Mouse (Mus musculus) kidney, postnatal 0 days (tissue): Measurements from ENCODE around the gene Itpr2. TPM values are rescaled to one million over a fixed set of nuclear protein-coding genes. Genes with fewer than 3 reads are reported as not detected.

Source experiments
- ATAC-seq: fragments of 200-750 bp; cut with Nextera tagmentation; replicated peaks from 2 replicates; pipeline ENCODE4 v1.8.0; 2017; ENCODE audit warnings: low read depth, moderate number of reproducible peaks, moderate TSS enrichment, moderate library complexity; ENCODE audit not compliant: low FRiP score
- DNase-seq: peaks from one replicate; pipeline ENCODE4 v3.0.0-alpha.2; 2016; ENCODE audit warnings: low spot score
- H3K27ac ChIP-seq: fragments of 300-500 bp; sonication (generic); 2 replicates; pipeline ENCODE4 v1.5.1; 2014; ENCODE audit warnings: mild to moderate bottlenecking
- H3K27me3 ChIP-seq: fragments of 300-500 bp; sonication (generic); 2 replicates; pipeline ENCODE4 v1.6.1; 2014; ENCODE audit warnings: low read length, mixed read lengths; ENCODE audit not compliant: insufficient read depth
- H3K36me3 ChIP-seq: fragments of 300-500 bp; sonication (generic); 2 replicates; pipeline ENCODE4 v1.6.1; 2014; ENCODE audit warnings: low read length, mixed read lengths; ENCODE audit not compliant: insufficient read depth
- H3K4me1 ChIP-seq: fragments of 300-500 bp; sonication (generic); replicated peaks from 2 replicates; pipeline ENCODE4 v1.6.1; 2014; ENCODE audit warnings: antibody characterized with exemption, low read length, mixed read lengths; ENCODE audit not compliant: insufficient read depth
- H3K4me2 ChIP-seq: fragments of 300-500 bp; sonication (generic); 2 replicates; pipeline ENCODE4 v1.6.1; 2014; ENCODE audit warnings: mild to moderate bottlenecking, low read length, moderate library complexity, mixed read lengths
- H3K4me3 ChIP-seq: fragments of 300-500 bp; sonication (generic); replicated peaks from 2 replicates; pipeline ENCODE4 v1.5.1; 2014; ENCODE audit warnings: low read depth, low read length
- H3K9ac ChIP-seq: fragments of 300-500 bp; sonication (generic); 2 replicates; pipeline ENCODE4 v1.6.1; 2014; ENCODE audit warnings: low read depth, low read length
- H3K9me3 ChIP-seq: fragments of 300-500 bp; sonication (generic); replicated peaks from 2 replicates; pipeline ENCODE4 v1.6.1; 2016; ENCODE audit warnings: low read length, inconsistent platforms, mixed read lengths
- CTCF ChIP-seq: IDR thresholded peaks from 2 replicates; pipeline ENCODE4 v1.5.1; 2016; ENCODE audit warnings: antibody characterized with exemption, low read depth, mild to moderate bottlenecking, moderate library complexity
- WGBS: fragments of 180-500 bp; shearing (Covaris S2); extraction: QIAGEN DNeasy Blood & Tissue Kit; methylation state at CpG from one replicate; pipeline ENCODE4 v1.1.7; 2014; 5-methylcytosine and 5-hydroxymethylcytosine counted together
- polyA plus RNA-seq: library from polyadenylated mRNA; unstranded; fragments of >200 nt; fragmentation: Nextera tagmentation; extraction: Ambion mirVana; gene quantifications from 2 replicates; pipeline ENCODE4 v1.2.1, GENCODE M21; 2015

The Itpr2 gene
- polyA plus RNA-seq, 1 experiment from 2014 or later = 17.4 TPM

DNA sequence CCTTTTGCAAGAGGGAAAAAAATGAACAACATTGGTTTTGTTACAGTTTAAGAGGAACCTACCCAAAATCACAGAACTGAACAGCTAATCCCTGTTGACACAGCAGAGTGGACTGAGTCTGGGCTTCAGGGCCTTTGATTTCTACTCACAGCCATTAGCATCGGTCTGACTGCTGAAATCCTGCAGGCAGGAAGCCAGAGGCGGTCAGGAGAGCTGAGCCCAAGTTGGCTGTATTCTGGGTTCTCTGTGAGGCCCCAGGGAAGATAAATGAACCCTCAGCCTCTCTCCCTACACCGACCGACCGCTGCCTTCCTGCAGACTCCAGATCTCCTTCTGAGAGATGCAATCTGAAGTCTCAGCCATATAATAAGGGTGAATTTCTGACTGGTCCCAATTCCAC is 231.9 kb downstream of the Itpr2 start:
- DNase-seq (no peak), ATAC-seq (no peak)
- WGBS = 37% methylated on average over 5 of the region's 5 CpGs
- H3K9ac ChIP-seq = no peak overlapping the region
- no peak overlapping the region for H3K4me2 ChIP-seq
- no peaks in the 10 kb centered on the region for H3K27me3 ChIP-seq
- H3K36me3 ChIP-seq = no peaks in the 10 kb centered on the region
- H3K9me3 ChIP-seq = no peaks in the 10 kb centered on the region
- TF ChIP-seq CTCF = no peak
- no peak overlapping the region for H3K4me3 ChIP-seq
- no peaks in the 10 kb centered on the region for H3K4me1 ChIP-seq
- no peak overlapping the region for H3K27ac ChIP-seq

DNA sequence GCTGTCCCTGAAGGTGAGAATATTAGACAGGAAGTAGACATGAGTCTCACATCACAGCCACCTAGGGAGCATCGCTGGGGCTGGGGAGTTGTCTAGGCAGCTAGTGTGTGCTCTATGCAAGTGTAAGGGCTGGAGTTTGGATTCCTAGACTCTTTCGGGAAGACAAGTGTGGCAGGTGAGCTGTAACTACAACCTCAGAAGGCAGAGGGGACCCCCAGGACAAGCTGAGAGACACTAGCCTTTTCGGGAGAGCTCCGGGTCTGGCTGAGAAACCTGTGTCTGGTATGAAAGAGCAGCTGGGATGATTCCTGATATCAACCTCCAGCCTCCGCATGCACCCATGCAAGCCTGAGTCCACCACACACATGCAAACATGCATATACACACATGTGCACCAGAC is 232.7 kb downstream of the Itpr2 start:
- no peaks in the 10 kb centered on the region for H3K36me3 ChIP-seq
- 94% methylated on average over 5 of the region's 5 CpGs for WGBS

DNA sequence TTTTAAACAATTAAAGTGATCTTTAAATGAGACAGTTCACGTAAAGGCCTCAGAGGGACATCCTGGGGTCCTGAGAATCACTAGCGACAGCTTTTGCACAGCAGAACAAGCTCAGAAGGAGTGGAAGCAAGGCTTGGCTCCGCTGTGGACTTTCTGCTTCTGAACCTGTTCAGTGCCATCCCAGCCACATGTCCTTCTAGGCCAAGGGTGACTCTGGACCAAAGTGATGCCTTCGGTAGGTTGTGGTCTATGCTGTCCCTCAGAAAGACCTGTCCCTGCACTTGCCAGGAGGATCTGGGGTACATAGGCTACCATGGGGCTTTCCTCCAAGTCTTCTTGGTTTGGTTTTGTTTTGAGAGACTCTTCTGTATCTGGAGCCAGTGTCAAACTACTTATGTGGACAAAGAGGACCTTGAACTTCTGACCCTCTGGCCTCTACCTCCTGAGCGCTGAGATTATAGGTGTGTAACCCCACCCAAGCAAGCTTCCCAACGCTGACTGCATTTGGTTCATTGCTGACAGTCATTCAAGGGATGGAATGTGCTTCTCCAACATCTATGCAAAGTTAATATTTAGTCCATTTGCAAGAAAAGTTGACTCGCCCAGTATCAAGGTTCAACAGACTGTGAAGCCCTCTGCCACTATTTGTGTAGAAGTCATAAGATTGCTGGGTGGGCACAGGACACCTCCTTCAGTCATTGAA is 241.2 kb downstream of the Itpr2 start:
- H3K4me3 ChIP-seq = no peak overlapping the region
- H3K9me3 ChIP-seq = no peaks in the 10 kb centered on the region
- peak; percentile 89 for ATAC-seq
- WGBS = 79% methylated on average over 7 of the region's 7 CpGs
- H3K27me3 ChIP-seq = no peaks in the 10 kb centered on the region
- no peak for TF ChIP-seq CTCF
- H3K4me1 ChIP-seq = no peaks in the 10 kb centered on the region
- DNase-seq = no peak
- H3K9ac ChIP-seq = no peak overlapping the region
- peak overlapping the region; percentile 58 for H3K27ac ChIP-seq
- no peak overlapping the region for H3K4me2 ChIP-seq
- no peaks in the 10 kb centered on the region for H3K36me3 ChIP-seq

More for the DNA sequence above, 232.7 kb downstream of the Itpr2 start:
- Histone ChIP-seq H3K4me2 (no peak overlapping the region), H3K4me3 (no peak overlapping the region), H3K27me3 (no peaks in the 10 kb centered on the region), H3K27ac (no peak overlapping the region), H3K9me3 (no peaks in the 10 kb centered on the region), H3K9ac (no peak overlapping the region), H3K4me1 (no peaks in the 10 kb centered on the region)
- ATAC-seq (no peak), DNase-seq (no peak)
- no peak for TF ChIP-seq CTCF

DNA sequence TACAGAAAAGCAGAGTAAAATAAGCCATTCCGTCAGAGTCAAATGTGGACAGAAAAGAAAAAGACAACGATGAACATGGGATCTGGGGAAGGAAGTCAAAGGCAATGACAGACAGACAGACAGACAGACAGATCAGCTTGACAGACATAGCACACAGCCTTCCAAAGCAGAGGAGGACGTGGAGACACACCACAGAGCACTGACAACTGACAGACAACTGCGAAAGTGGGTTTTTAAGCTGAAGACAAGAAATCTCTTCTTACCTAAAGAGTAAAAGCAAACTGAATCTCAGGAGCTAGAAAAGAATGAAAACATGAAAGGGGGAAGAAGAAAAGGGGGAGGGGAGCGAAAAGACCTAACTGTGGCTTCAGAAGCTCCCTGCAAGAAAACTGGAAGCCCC is 243.3 kb downstream of the Itpr2 start:
- WGBS = 97% methylated on average over 5 of the region's 5 CpGs

DNA sequence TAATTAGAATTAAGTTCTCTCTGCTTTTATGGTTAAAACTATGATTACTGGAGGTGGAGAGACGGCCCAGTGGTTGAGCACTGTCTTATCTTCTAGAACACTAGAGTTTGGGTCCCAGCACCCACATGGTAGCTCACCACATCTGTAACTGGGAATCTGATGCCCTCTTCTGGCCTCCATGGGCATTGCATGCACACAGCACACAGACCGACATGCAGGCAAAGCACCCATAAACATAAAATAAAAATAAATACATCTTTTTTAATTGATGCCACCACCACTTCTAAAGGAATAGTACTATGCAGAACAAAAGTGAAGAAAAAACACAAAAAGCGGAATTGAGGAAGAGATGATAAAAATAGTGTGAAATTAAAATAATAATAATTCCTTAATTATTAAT is 243.8 kb downstream of the Itpr2 start:
- Histone ChIP-seq H3K9ac (no peak overlapping the region), H3K4me2 (no peak overlapping the region), H3K27ac (no peak overlapping the region), H3K4me3 (no peak overlapping the region), H3K36me3 (no peaks in the 10 kb centered on the region), H3K27me3 (no peaks in the 10 kb centered on the region), H3K4me1 (no peaks in the 10 kb centered on the region), H3K9me3 (no peaks in the 10 kb centered on the region)
- TF ChIP-seq CTCF = peak; percentile 30; the same call in 1 of the 2 replicates
- 98% methylated on average over 3 of the region's 3 CpGs for WGBS
- ATAC-seq = no peak
- DNase-seq = no peak

More for the DNA sequence above, 243.3 kb downstream of the Itpr2 start:
- DNase-seq = no peak
- TF ChIP-seq CTCF = no peak
- no peak for ATAC-seq
- Histone ChIP-seq H3K4me1 (no peaks in the 10 kb centered on the region), H3K27me3 (no peaks in the 10 kb centered on the region), H3K9me3 (no peaks in the 10 kb centered on the region), H3K4me3 (no peak overlapping the region), H3K9ac (no peak overlapping the region), H3K36me3 (no peaks in the 10 kb centered on the region), H3K4me2 (no peak overlapping the region), H3K27ac (no peak overlapping the region)

DNA sequence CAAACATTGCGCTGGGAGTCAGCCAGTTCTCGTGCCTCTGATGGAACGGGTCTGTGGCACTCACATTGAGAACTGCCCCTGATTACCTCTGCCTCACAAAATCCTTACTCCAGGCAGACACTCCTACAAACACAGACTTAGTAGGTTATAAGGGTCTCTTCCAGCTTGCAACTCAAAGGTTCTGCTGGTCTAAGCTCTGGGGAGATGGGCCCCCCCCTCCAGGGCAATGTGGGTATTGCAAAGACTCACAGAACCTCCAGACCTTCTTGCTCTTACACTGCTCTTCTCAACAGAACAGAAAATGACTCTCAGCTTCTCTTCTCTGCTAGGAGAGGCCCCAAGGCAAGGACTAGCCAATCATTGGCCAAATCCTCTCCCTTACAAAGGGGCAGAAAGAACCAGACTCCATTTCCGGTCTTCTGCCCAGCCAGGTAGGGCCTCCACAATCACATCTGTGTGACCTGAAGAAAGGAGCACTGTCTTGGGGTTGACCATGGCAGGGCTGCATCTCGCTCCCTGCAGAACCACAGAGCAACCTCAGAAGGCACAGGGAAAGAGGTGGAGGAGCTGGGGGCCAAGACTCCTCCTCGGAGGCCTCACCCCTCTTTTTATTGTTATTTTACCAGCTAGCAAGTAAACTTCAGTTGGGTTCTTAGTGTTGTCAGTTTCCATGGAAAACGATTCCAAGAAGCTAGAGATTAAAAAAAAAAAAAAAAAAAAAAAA is 244.9 kb downstream of the Itpr2 start:
- Histone ChIP-seq H3K27ac (no peak overlapping the region), H3K9me3 (no peaks in the 10 kb centered on the region), H3K9ac (no peak overlapping the region), H3K36me3 (no peaks in the 10 kb centered on the region), H3K27me3 (no peaks in the 10 kb centered on the region), H3K4me1 (no peaks in the 10 kb centered on the region), H3K4me2 (no peak overlapping the region), H3K4me3 (no peak overlapping the region)
- 83% methylated on average over 7 of the region's 7 CpGs for WGBS
- DNase-seq = peak; percentile 52
- TF ChIP-seq CTCF = peak; percentile 49; the same call in 1 of the 2 replicates
- no peak for ATAC-seq
